In genomic region chr6:85259094-85259630, GRCm38 (mm10) we compare ENCODE assay signal across 22 mouse cellular contexts.
DNase-seq lines count a peak whose midpoint lies in the region; ATAC-seq and TF ChIP-seq lines count a peak whose summit lies in the region.
"Had no signal": no experiment of that assay in that cellular context is flagged by ENCODE, and none has a peak within 500 bp of the region (broad histone marks: within the 10 kb centered on the region; RNA-seq: fewer than 3 reads in every experiment).

No protein-coding gene starts in this region.

- ATAC-seq in neural tube, embryonic 13.5 days (ENCODE audit: low read depth) = no peak
- ATAC-seq: activated CD4-positive, CD25-positive, alpha-beta regulatory T cell, adult 4 months; intestine, embryonic 16.5 days had no signal

- DNase-seq in cerebellum, postnatal 10 days = peak; percentile 64 to 67
- no peak for DNase-seq in cerebellum, postnatal 25 days
- no peak for DNase-seq in layer of hippocampus, adult 2 months (ENCODE audit: low spot score in 2 of 2)
- DNase-seq in layer of hippocampus, adult 18-20 months (ENCODE audit: low spot score in 2 of 2) = no peak
- no peak for DNase-seq in neural tube, embryonic 10.5 days (ENCODE audit: extremely low spot score, low spot score)
- no peak for DNase-seq in lung, postnatal 14 days
- DNase-seq: adrenal gland, adult 8-10 months; cerebellum, adult 8-10 months; gastrocnemius, postnatal 14 days; heart, adult 11 months; kidney, postnatal 25 days; liver; thymus, adult 18-20 months; thymus, postnatal 36 days had no signal

- peaks cover 35% of the 10 kb centered on the region for H3K27me3 ChIP-seq in neural tube, embryonic 13.5 days
- H3K27me3 ChIP-seq: embryonic facial prominence, embryonic 15.5 days; liver, embryonic 15.5 days; lung, embryonic 15.5 days had no signal

- 0 out of 2 replicates have a peak overlapping the region, but pooled peaks have one; percentile 17 for H3K9ac ChIP-seq in neural tube, embryonic 13.5 days
- H3K9ac ChIP-seq: embryonic facial prominence, embryonic 15.5 days; liver, embryonic 15.5 days; lung, embryonic 15.5 days had no signal

- peaks cover 16% of the 10 kb centered on the region for H3K4me1 ChIP-seq in neural tube, embryonic 13.5 days (replicated peaks)
- H3K4me1 ChIP-seq: embryonic facial prominence, embryonic 15.5 days; liver, embryonic 15.5 days had no signal

- H3K27ac ChIP-seq in layer of hippocampus, adult 2 months = peak overlapping the region; percentile 24; the same call in 1 of the 2 replicates
- H3K27ac ChIP-seq in neural tube, embryonic 13.5 days (replicated peaks) = peak overlapping the region; percentile 67
- H3K27ac ChIP-seq: embryonic facial prominence, embryonic 15.5 days; liver, embryonic 15.5 days; lung, embryonic 15.5 days; macrophage had no signal

- H3K4me3 ChIP-seq in layer of hippocampus, adult 2 months = no peak overlapping the region
- no peak overlapping the region for H3K4me3 ChIP-seq in neural tube, embryonic 13.5 days
- H3K4me3 ChIP-seq: embryonic facial prominence, embryonic 15.5 days; liver, embryonic 15.5 days; lung, embryonic 15.5 days had no signal

- TF ChIP-seq CTCF in layer of hippocampus, adult 2 months (conservative IDR thresholded peaks at IDR 0.05) = no peak

- 42% methylated on average over 12 of the region's 12 CpGs for WGBS in neural tube, embryonic 13.5 days

- no peaks in the 10 kb centered on the region for H3K9me3 ChIP-seq in neural tube, embryonic 13.5 days
- H3K9me3 ChIP-seq: embryonic facial prominence, embryonic 15.5 days; liver, embryonic 15.5 days; lung, embryonic 15.5 days had no signal

- H3K4me2 ChIP-seq in neural tube, embryonic 13.5 days = no peak overlapping the region; the same call in 1 of the 2 replicates
- H3K4me2 ChIP-seq: embryonic facial prominence, embryonic 15.5 days; heart, embryonic 11.5 days; liver, embryonic 15.5 days; lung, embryonic 15.5 days had no signal

- no peaks in the 10 kb centered on the region for H3K36me3 ChIP-seq in neural tube, embryonic 13.5 days
- H3K36me3 ChIP-seq: embryonic facial prominence, embryonic 15.5 days; liver, embryonic 15.5 days; lung, embryonic 15.5 days had no signal

Comparison
In these comparisons a context has a peak if more than half of its experiments do, and no peak if none do; other contexts are left out.
1. DNase-seq: peak in cerebellum, postnatal 10 days (2 of 2); none in cerebellum, postnatal 25 days (0 of 2), layer of hippocampus, adult 2 months (0 of 2), layer of hippocampus, adult 18-20 months (0 of 2), neural tube, embryonic 10.5 days (single experiment) and lung, postnatal 14 days (single experiment).